In the genomic region with DNA sequence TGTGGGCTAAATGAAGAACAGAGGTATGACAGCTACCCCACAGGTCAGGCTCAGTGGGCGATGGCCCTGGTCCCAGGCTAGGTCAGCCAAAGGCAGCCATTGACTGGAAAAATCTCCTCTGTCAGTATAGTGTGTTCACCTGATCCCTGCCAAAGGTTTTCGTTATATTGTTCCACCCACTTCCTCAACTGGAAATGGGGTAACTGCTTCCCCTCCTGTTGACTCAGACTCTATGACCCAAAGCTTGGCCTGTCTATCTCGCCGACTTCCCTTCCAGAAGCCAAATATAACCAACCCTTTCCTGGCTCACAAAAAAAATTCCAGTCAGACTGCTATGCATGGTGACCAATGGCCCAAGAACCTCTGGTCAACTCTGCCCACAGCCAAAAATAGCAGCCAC, we compare ENCODE assay signal across 9 mouse cellular contexts.
DNase-seq lines count a peak whose midpoint lies in the region; ATAC-seq lines count a peak whose summit lies in the region.
"Had no signal": no experiment of that assay in that cellular context is flagged by ENCODE, and none has a peak within 500 bp of the region (broad histone marks: within the 10 kb centered on the region; RNA-seq: fewer than 3 reads in every experiment).

No protein-coding gene starts in this region.

- ATAC-seq in kidney, embryonic 15.5 days (replicated peaks; ENCODE audit: low FRiP score), result no peak
- ATAC-seq in intestine, embryonic 15.5 days, result no peak
- ATAC-seq: forebrain, embryonic 15.5 days had no signal

- H3K4me3 ChIP-seq in kidney, embryonic 15.5 days (replicated peaks), result no peak overlapping the region
- no peak overlapping the region for H3K4me3 ChIP-seq in intestine, embryonic 15.5 days (replicated peaks)
- H3K4me3 ChIP-seq: forebrain, embryonic 15.5 days had no signal

- H3K27me3 ChIP-seq in kidney, embryonic 15.5 days, result peaks cover 5% of the 10 kb centered on the region
- no peaks in the 10 kb centered on the region for H3K27me3 ChIP-seq in intestine, embryonic 15.5 days (replicated peaks)
- H3K27me3 ChIP-seq: forebrain, embryonic 15.5 days had no signal

- no peaks in the 10 kb centered on the region for H3K9me3 ChIP-seq in kidney, embryonic 15.5 days (replicated peaks)
- H3K9me3 ChIP-seq in intestine, embryonic 15.5 days, result no peaks in the 10 kb centered on the region

- H3K36me3 ChIP-seq in kidney, embryonic 15.5 days, result no peaks in the 10 kb centered on the region
- no peaks in the 10 kb centered on the region for H3K36me3 ChIP-seq in intestine, embryonic 15.5 days
- H3K36me3 ChIP-seq: forebrain, embryonic 15.5 days had no signal

- H3K4me2 ChIP-seq in kidney, embryonic 15.5 days, result no peak overlapping the region
- H3K4me2 ChIP-seq in intestine, embryonic 15.5 days (replicated peaks), result no peak overlapping the region
- H3K4me2 ChIP-seq: forebrain, embryonic 15.5 days had no signal

- peak; percentile 57 for DNase-seq in kidney, adult 11 months
- DNase-seq in fibroblast of lung, adult 2 months (ENCODE audit: low read depth), result peak; percentile 89
- DNase-seq in heart, postnatal 36 days, result peak; percentile 15 to 26
- DNase-seq in lung, postnatal 10 days, result peak; percentile 20
- DNase-seq in urinary bladder, adult 18-20 months (ENCODE audit: low spot score in 2 of 2), result no peak
- no peak for DNase-seq in cerebellum, adult 8-10 months

- no peaks in the 10 kb centered on the region for H3K4me1 ChIP-seq in kidney, embryonic 15.5 days
- no peaks in the 10 kb centered on the region for H3K4me1 ChIP-seq in intestine, embryonic 15.5 days (replicated peaks)
- H3K4me1 ChIP-seq: forebrain, embryonic 15.5 days had no signal

- no peak overlapping the region for H3K9ac ChIP-seq in kidney, embryonic 15.5 days
- H3K9ac ChIP-seq in intestine, embryonic 15.5 days, result no peak overlapping the region
- H3K9ac ChIP-seq: forebrain, embryonic 15.5 days had no signal

- H3K27ac ChIP-seq in kidney, embryonic 15.5 days, result no peak overlapping the region
- H3K27ac ChIP-seq in intestine, embryonic 15.5 days, result no peak overlapping the region
- H3K27ac ChIP-seq: forebrain, embryonic 15.5 days had no signal

- intact Hi-C loops in heart, postnatal 36 days (cut with DNase I), result no loop called here

- 55% methylated on average over 4 of the region's 4 CpGs for WGBS in kidney, embryonic 15.5 days
- WGBS in intestine, embryonic 15.5 days, result 79% methylated on average over 4 of the region's 4 CpGs

Comparison
In these comparisons a context has a peak if more than half of its experiments do, and no peak if none do; other contexts are left out.
1. DNase-seq: peak in kidney, adult 11 months (single experiment), fibroblast of lung, adult 2 months (single experiment), heart, postnatal 36 days (2 of 2) and lung, postnatal 10 days (single experiment); none in urinary bladder, adult 18-20 months (0 of 2) and cerebellum, adult 8-10 months (single experiment).